Mouse (Mus musculus): Measurements from ENCODE around the gene Kcns1.

Gene Kcns1

GRCm38 (mm10) chr2:164115531-164115930 is 55.4 kb downstream of the Kcns1 start:
- DNase-seq, result no peak

GRCm38 (mm10) chr2:164114051-164114450 is 56.9 kb downstream of the Kcns1 start:
- DNase-seq, result no peak

Measured in thymus, adult 18-20 months (tissue).